Mouse (Mus musculus) ES-E14 (cell line): ENCODE data around the gene Ddx43.

Experiments used
- CHD2 ChIP-seq: IDR thresholded peaks from 2 replicates; pipeline ENCODE4 v1.6.1; 2014; ENCODE audit warnings: mild to moderate bottlenecking, low read depth, low read length, inconsistent platforms
- MAFK ChIP-seq: IDR thresholded peaks from 2 replicates; pipeline ENCODE4 v1.6.1; 2014; ENCODE audit warnings: mild to moderate bottlenecking, low read depth, low read length, inconsistent platforms; ENCODE audit not compliant: insufficient read depth

GRCm38 (mm10) chr9:78395244-78395629 lies 340 bp upstream of the Ddx43 start:
- TF ChIP-seq CHD2 (no peak), MAFK (no peak)
